Mouse (Mus musculus) effector memory CD4-positive, alpha-beta T cell, adult 5 months (primary cell): ENCODE data around the gene Ube2i. TPM values are rescaled to one million over a fixed set of nuclear protein-coding genes. Genes with fewer than 3 reads are reported as not detected.

Source experiments
- polyA plus RNA-seq: library from polyadenylated mRNA; unstranded; fragments of 100-300 nt; shearing (Covaris generic); gene quantifications from one replicate; pipeline ENCODE4 v1.2.1, GENCODE M21; 2017

The Ube2i gene
- polyA plus RNA-seq, result 629 TPM

GRCm38 (mm10) chr17:25274571-25275346 lies at the start of gene Ube2i:
Gene Ube2i, minus strand, starts transcription at chr17:25274622.

GRCm38 (mm10) chr17:25318354-25318753 lies 43.9 kb upstream of the Ube2i start, which contains the start of gene Prss29:
Gene Prss29, plus strand, starts transcription at chr17:25318654.

GRCm38 (mm10) chr17:25308346-25308745 lies 33.9 kb upstream of the Ube2i start, which contains the start of gene Prss28:
Gene Prss28, plus strand, starts transcription at chr17:25308646.

GRCm38 (mm10) chr17:25298094-25298493 lies 23.7 kb upstream of the Ube2i start, which contains the start of gene Prss34:
Gene Prss34, plus strand, starts transcription at chr17:25298394.

GRCm38 (mm10) chr17:25256140-25256754 lies 18.2 kb downstream of the Ube2i start, which contains the start of gene Baiap3:
Gene Baiap3, minus strand, starts transcription at chr17:25256364.

GRCm38 (mm10) chr17:25239695-25240636 lies 34.5 kb downstream of the Ube2i start, which contains the start of the genes Gnptg and Tsr3:
Gene Gnptg, minus strand, starts transcription at chr17:25240124.
Gene Tsr3, plus strand, starts transcription at chr17:25240170.

Other genes starting within 250 kb of the Ube2i start
- gene Tmem204, start 191.0 kb downstream of the Ube2i start, polyA plus RNA-seq, result 0.42 TPM
- 18.4 TPM for gene Telo2, start 158.7 kb downstream of the Ube2i start, polyA plus RNA-seq
- not detected for gene Ptx4, start 153.9 kb downstream of the Ube2i start, polyA plus RNA-seq
- gene Clcn7, start 141.2 kb downstream of the Ube2i start, polyA plus RNA-seq, result 25.9 TPM
- gene Ccdc154, start 112.2 kb downstream of the Ube2i start, polyA plus RNA-seq, result not detected
- not detected for gene Gm38655, start 99.2 kb downstream of the Ube2i start, polyA plus RNA-seq
- gene BC003965, start 90.1 kb downstream of the Ube2i start, polyA plus RNA-seq, result 14.2 TPM
- gene Unkl, start 86.2 kb downstream of the Ube2i start, polyA plus RNA-seq, result 53.7 TPM
- gene Gnptg, start 34.5 kb downstream of the Ube2i start, polyA plus RNA-seq, result 117 TPM
- gene Tsr3, start 34.5 kb downstream of the Ube2i start, polyA plus RNA-seq, result 33.9 TPM
- gene Baiap3, start 18.3 kb downstream of the Ube2i start, polyA plus RNA-seq, result 199 TPM
- not detected for gene Prss34, start 23.8 kb upstream of the Ube2i start, polyA plus RNA-seq
- not detected for gene Prss28, start 34.0 kb upstream of the Ube2i start, polyA plus RNA-seq
- gene Prss29, start 44.0 kb upstream of the Ube2i start, polyA plus RNA-seq, result not detected
- gene Tpsab1, start 70.9 kb upstream of the Ube2i start, polyA plus RNA-seq, result not detected
- not detected for gene Tpsb2, start 91.7 kb upstream of the Ube2i start, polyA plus RNA-seq
- gene Tpsg1, start 94.7 kb upstream of the Ube2i start, polyA plus RNA-seq, result not detected
- 0.05 TPM for gene Cacna1h, start 159.2 kb upstream of the Ube2i start, polyA plus RNA-seq
- not detected for gene Tekt4, start 180.0 kb upstream of the Ube2i start, polyA plus RNA-seq
- gene Sstr5, start 222.7 kb upstream of the Ube2i start, polyA plus RNA-seq, result not detected